Mouse (Mus musculus): ENCODE results near the gene Gpa33.
A peak's percentile ranks its signal among the peaks of the same experiment; 100 is the strongest.

Gpa33 gene

GRCm38 (mm10) chr1:166164580-166164979 is 34.5 kb downstream of the Gpa33 start:
- no peak for ATAC-seq (ENCODE audit: low TSS enrichment)

- no peak for ATAC-seq (ENCODE audit: low TSS enrichment)
These were observed 35.1 kb downstream of the Gpa33 start for GRCm38 (mm10) chr1:166165159-166165558.

GRCm38 (mm10) chr1:166167405-166167804 is 37.4 kb downstream of the Gpa33 start:
- ATAC-seq (ENCODE audit: low TSS enrichment), result no peak

GRCm38 (mm10) chr1:166168017-166168416 is 38.0 kb downstream of the Gpa33 start:
- no peak for ATAC-seq (ENCODE audit: low TSS enrichment)

GRCm38 (mm10) chr1:166169713-166170112 is 39.7 kb downstream of the Gpa33 start:
- no peak for ATAC-seq (ENCODE audit: low TSS enrichment)

GRCm38 (mm10) chr1:166170852-166171251 is 40.8 kb downstream of the Gpa33 start:
- peak; percentile 91 for ATAC-seq (ENCODE audit: low TSS enrichment)

- ATAC-seq (ENCODE audit: low TSS enrichment), result no peak
These were observed 43.0 kb downstream of the Gpa33 start for GRCm38 (mm10) chr1:166172992-166173391.

GRCm38 (mm10) chr1:166173621-166174020 is 43.6 kb downstream of the Gpa33 start:
- no peak for ATAC-seq (ENCODE audit: low TSS enrichment)

- ATAC-seq (ENCODE audit: low TSS enrichment), result no peak
These were observed 51.5 kb downstream of the Gpa33 start for GRCm38 (mm10) chr1:166181510-166181909.

GRCm38 (mm10) chr1:166182952-166183627 is 53.1 kb downstream of the Gpa33 start:
- peak; percentile 53 for ATAC-seq (ENCODE audit: low TSS enrichment)

- ATAC-seq (ENCODE audit: low TSS enrichment), result peak; percentile 84
These were observed 54.6 kb downstream of the Gpa33 start for GRCm38 (mm10) chr1:166184391-166185229.

- no peak for ATAC-seq (ENCODE audit: low TSS enrichment)
These were observed 55.3 kb downstream of the Gpa33 start for GRCm38 (mm10) chr1:166185357-166185756.

- no peak for ATAC-seq (ENCODE audit: low TSS enrichment)
These were observed 59.8 kb downstream of the Gpa33 start for GRCm38 (mm10) chr1:166189821-166190220.

- no peak for ATAC-seq (ENCODE audit: low TSS enrichment)
These were observed 74.1 kb downstream of the Gpa33 start for GRCm38 (mm10) chr1:166204171-166204570.

- ATAC-seq (ENCODE audit: low TSS enrichment), result no peak
These were observed 75.1 kb downstream of the Gpa33 start for GRCm38 (mm10) chr1:166205159-166205558.

GRCm38 (mm10) chr1:166209371-166209770 is 79.3 kb downstream of the Gpa33 start:
- peak; percentile 77 for ATAC-seq (ENCODE audit: low TSS enrichment)

- ATAC-seq (ENCODE audit: low TSS enrichment), result peak; percentile 81
These were observed 84.1 kb downstream of the Gpa33 start for GRCm38 (mm10) chr1:166214181-166214580.

Measured in frontal cortex, adult (tissue).